Mouse (Mus musculus) hindbrain, postnatal 0 days (tissue): ENCODE results near the gene Ppargc1a. TPM values are rescaled to one million over a fixed set of nuclear protein-coding genes. Genes with fewer than 3 reads are reported as not detected.

Experiments used
- ATAC-seq: fragments of 200-750 bp; cut with Nextera tagmentation; 2 replicates; pipeline ENCODE4 v1.8.0; 2017; ENCODE audit warnings: mild to moderate bottlenecking, moderate TSS enrichment, moderate library complexity
- DNase-seq: peaks from one replicate; pipeline ENCODE4 v3.0.0-alpha.2; 2015; ENCODE audit warnings: low spot score
- H3K27ac ChIP-seq: fragments of 300-500 bp; sonication (generic); 2 replicates; pipeline ENCODE4 v1.5.1; 2014; ENCODE audit warnings: mild to moderate bottlenecking
- H3K27me3 ChIP-seq: fragments of 300-500 bp; sonication (generic); 2 replicates; pipeline ENCODE4 v1.6.1; 2014; ENCODE audit warnings: low read length, mixed read lengths; ENCODE audit not compliant: insufficient read depth
- H3K36me3 ChIP-seq: fragments of 300-500 bp; sonication (generic); 2 replicates; pipeline ENCODE4 v1.6.1; 2014; ENCODE audit warnings: low read length, mixed read lengths; ENCODE audit not compliant: insufficient read depth
- H3K4me1 ChIP-seq: fragments of 300-500 bp; sonication (generic); 2 replicates; pipeline ENCODE4 v1.6.1; 2014; ENCODE audit warnings: antibody characterized with exemption, low read length, mixed read lengths; ENCODE audit not compliant: insufficient read depth
- H3K4me2 ChIP-seq: fragments of 300-500 bp; sonication (generic); 2 replicates; pipeline ENCODE4 v1.6.1; 2014; ENCODE audit warnings: low read depth, mild to moderate bottlenecking, low read length, moderate library complexity, mixed read lengths
- H3K4me3 ChIP-seq: fragments of 300-500 bp; sonication (generic); 2 replicates; pipeline ENCODE4 v1.5.1; 2014; ENCODE audit warnings: low read length
- H3K9ac ChIP-seq: fragments of 300-500 bp; sonication (generic); replicated peaks from 2 replicates; pipeline ENCODE4 v1.6.1; 2014; ENCODE audit warnings: mild to moderate bottlenecking, low read length, moderate library complexity, mixed read lengths
- H3K9me3 ChIP-seq: fragments of 300-500 bp; sonication (generic); 2 replicates; pipeline ENCODE4 v1.6.1; 2016; ENCODE audit warnings: low read length, mixed read lengths
- CTCF ChIP-seq: IDR thresholded peaks from 2 replicates; pipeline ENCODE4 v1.5.1; 2016; ENCODE audit warnings: antibody characterized with exemption, control low read depth, low read depth
- WGBS: fragments of 180-500 bp; shearing (Covaris S2); extraction: QIAGEN DNeasy Blood & Tissue Kit; methylation state at CpG from one replicate; pipeline ENCODE4 v1.1.7; 2014; 5-methylcytosine and 5-hydroxymethylcytosine counted together
- polyA plus RNA-seq: library from polyadenylated mRNA; unstranded; fragments of >200 nt; fragmentation: Nextera tagmentation; extraction: Ambion mirVana; gene quantifications from 2 replicates; pipeline ENCODE4 v1.2.1, GENCODE M21; 2015
- total RNA-seq: library from RNA; depleted of rRNA; stranded (reverse); fragments of >200 nt; gene quantifications from 2 replicates; pipeline ENCODE4 v1.2.3, GENCODE M21; 2014

Ppargc1a gene
- total and polyA plus RNA-seq, 2 experiments from 2014 or later: 14.5 to 22.6 TPM

DNA sequence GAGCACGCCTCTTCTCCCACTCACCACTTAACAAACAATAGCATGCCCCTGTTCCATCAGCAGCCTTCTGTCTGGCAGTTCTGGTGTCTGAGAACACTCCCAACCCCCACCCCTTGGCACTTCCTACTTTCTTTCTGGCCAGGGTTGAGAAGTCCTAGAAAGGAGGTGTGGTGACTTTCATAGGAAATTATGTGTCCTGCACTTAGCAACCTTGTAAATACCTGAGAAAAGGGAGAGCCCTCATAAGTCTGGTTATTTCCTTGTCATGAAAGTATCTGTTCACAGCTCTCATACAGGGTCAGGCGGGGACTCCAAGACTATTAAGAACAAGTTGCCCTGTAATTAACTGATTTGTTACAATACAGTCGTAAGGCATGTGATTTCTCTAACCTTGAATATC, 161.1 kb downstream of the Ppargc1a start:
- H3K9me3 ChIP-seq: no peaks in the 10 kb centered on the region
- ATAC-seq (no peak), DNase-seq (no peak)
- no peaks in the 10 kb centered on the region for H3K4me1 ChIP-seq
- 73% methylated on average over 3 of the region's 3 CpGs for WGBS
- no peak overlapping the region for H3K27ac ChIP-seq
- no peaks in the 10 kb centered on the region for H3K36me3 ChIP-seq
- no peak overlapping the region for H3K9ac ChIP-seq
- no peak for TF ChIP-seq CTCF
- H3K27me3 ChIP-seq: no peaks in the 10 kb centered on the region
- no peak overlapping the region for H3K4me3 ChIP-seq
- no peak overlapping the region for H3K4me2 ChIP-seq
